Mouse (Mus musculus) neural tube, embryonic 13.5 days (tissue): ENCODE measurements around the gene Lrsam1. TPM values are rescaled to one million over a fixed set of nuclear protein-coding genes. Genes with fewer than 3 reads are reported as not detected.

Experiments used
- ATAC-seq: fragments of 200-750 bp; cut with Nextera tagmentation; 2 replicates; pipeline ENCODE4 v1.8.0; 2017; ENCODE audit warnings: low read depth, mild to moderate bottlenecking, moderate TSS enrichment, moderate library complexity
- H3K27ac ChIP-seq: fragments of 300-500 bp; sonication (generic); replicated peaks from 2 replicates; pipeline ENCODE4 v1.5.1; 2015; ENCODE audit warnings: moderate library complexity, mild to moderate bottlenecking, inconsistent platforms
- H3K27me3 ChIP-seq: fragments of 300-500 bp; sonication (generic); 2 replicates; pipeline ENCODE4 v1.6.1; 2015; ENCODE audit warnings: mild to moderate bottlenecking, inconsistent platforms
- H3K36me3 ChIP-seq: fragments of 300-500 bp; sonication (generic); 2 replicates; pipeline ENCODE4 v1.6.1; 2015; ENCODE audit warnings: mild to moderate bottlenecking, inconsistent platforms
- H3K4me1 ChIP-seq: fragments of 300-500 bp; sonication (generic); replicated peaks from 2 replicates; pipeline ENCODE4 v1.6.1; 2015; ENCODE audit warnings: inconsistent platforms
- H3K4me2 ChIP-seq: fragments of 300-500 bp; sonication (generic); 2 replicates; pipeline ENCODE4 v1.6.1; 2015; ENCODE audit warnings: inconsistent platforms, mild to moderate bottlenecking, moderate library complexity
- H3K4me3 ChIP-seq: fragments of 300-500 bp; sonication (generic); 2 replicates; pipeline ENCODE4 v1.5.1; 2015; ENCODE audit warnings: mild to moderate bottlenecking, inconsistent platforms
- H3K9ac ChIP-seq: fragments of 300-500 bp; sonication (generic); 2 replicates; pipeline ENCODE4 v1.6.1; 2015; ENCODE audit warnings: moderate library complexity, mild to moderate bottlenecking, inconsistent platforms
- H3K9me3 ChIP-seq: fragments of 300-500 bp; sonication (generic); 2 replicates; pipeline ENCODE4 v1.6.1; 2016; ENCODE audit warnings: inconsistent platforms
- WGBS: fragments of 180-500 bp; shearing (Covaris S2); methylation state at CpG from one replicate; pipeline ENCODE4 v1.1.7; 2015; 5-methylcytosine and 5-hydroxymethylcytosine counted together
- polyA plus RNA-seq: library from polyadenylated mRNA; unstranded; fragments of >200 nt; fragmentation: Nextera tagmentation; extraction: Ambion mirVana; gene quantifications from 2 replicates; pipeline ENCODE4 v1.2.1, GENCODE M21; 2015

Lrsam1 gene
- polyA plus RNA-seq, 1 experiment from 2014 or later: 27.3 TPM

DNA sequence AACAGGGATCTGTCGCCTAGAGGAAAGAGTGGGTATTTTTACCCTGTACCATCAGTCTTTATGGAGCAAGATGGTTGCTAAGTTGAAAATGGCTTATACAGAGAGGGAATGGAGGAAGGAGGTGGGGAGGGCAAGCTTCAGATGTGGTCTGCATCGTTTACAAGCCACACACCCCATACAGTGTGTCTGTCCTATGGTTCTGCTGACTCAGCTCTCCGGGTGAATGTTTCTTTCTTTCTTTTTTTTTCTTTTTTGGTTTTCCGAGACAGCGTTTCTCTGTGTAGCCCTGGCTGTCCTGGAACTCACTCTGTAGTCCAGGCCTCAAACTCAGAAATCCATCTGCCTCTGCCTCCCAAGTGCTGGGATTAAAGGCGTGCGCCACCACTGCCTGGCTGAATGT is 40.2 kb downstream of the Lrsam1 start:
- Histone ChIP-seq H3K4me1 (no peaks in the 10 kb centered on the region), H3K27me3 (no peaks in the 10 kb centered on the region), H3K4me2 (no peak overlapping the region), H3K27ac (no peak overlapping the region), H3K36me3 (peaks cover 90% of the 10 kb centered on the region), H3K4me3 (no peak overlapping the region), H3K9me3 (no peaks in the 10 kb centered on the region), H3K9ac (no peak overlapping the region)
- 82% methylated on average over 7 of the region's 7 CpGs for WGBS
- ATAC-seq: no peak

DNA sequence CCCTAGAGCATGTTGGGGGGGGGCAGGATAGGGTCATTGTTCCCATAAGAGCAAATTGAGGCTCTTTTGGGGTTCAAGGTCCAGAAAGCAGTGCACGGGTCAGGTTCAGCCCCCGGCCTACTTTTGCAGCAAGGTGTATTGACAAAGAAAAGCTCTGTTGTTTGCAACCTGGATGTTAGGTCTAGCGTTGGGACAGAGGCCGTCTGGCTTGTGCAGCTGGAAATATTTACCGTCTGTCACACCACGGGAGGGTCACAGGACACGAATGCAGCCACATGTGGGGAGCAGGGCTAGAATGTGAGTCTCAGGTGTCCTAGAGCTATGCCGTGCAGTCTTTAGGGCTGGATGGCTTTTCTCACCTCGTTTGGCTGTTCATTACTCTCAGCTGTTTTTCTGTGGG is 43.0 kb downstream of the Lrsam1 start:
- Histone ChIP-seq H3K4me2 (no peak overlapping the region), H3K27ac (no peak overlapping the region), H3K36me3 (peaks cover 76% of the 10 kb centered on the region), H3K9ac (no peak overlapping the region), H3K27me3 (no peaks in the 10 kb centered on the region), H3K9me3 (no peaks in the 10 kb centered on the region), H3K4me1 (no peaks in the 10 kb centered on the region; the same call in 1 of the 2 replicates), H3K4me3 (no peak overlapping the region)
- ATAC-seq: no peak
- 77% methylated on average over 9 of the region's 9 CpGs for WGBS

DNA sequence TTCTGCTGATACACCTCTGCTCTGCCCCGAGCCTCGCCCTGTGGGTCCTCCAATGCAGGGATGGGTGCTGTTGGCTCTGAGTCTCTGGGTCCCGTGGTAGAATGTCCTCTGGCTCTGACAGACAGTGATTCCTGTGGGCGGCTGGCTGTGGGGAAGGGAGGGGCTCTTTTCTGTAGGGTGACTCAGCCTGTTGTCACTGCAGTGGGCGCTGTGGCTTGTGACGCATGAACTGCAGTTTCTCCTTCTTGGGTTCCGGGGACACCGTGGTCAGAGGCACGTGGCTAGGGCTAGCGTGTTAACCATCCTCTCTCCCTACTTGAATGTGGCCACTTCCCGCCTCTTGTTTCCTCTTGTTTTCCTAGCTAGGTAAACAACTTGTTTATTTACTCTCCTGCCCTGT is 43.9 kb downstream of the Lrsam1 start:
- Histone ChIP-seq H3K4me1 (no peaks in the 10 kb centered on the region; the same call in 1 of the 2 replicates), H3K36me3 (peaks cover 76% of the 10 kb centered on the region), H3K4me3 (no peak overlapping the region), H3K4me2 (no peak overlapping the region), H3K9me3 (no peaks in the 10 kb centered on the region), H3K27me3 (no peaks in the 10 kb centered on the region), H3K27ac (no peak overlapping the region), H3K9ac (no peak overlapping the region)
- ATAC-seq: no peak
- 83% methylated on average over 11 of the region's 11 CpGs for WGBS

DNA sequence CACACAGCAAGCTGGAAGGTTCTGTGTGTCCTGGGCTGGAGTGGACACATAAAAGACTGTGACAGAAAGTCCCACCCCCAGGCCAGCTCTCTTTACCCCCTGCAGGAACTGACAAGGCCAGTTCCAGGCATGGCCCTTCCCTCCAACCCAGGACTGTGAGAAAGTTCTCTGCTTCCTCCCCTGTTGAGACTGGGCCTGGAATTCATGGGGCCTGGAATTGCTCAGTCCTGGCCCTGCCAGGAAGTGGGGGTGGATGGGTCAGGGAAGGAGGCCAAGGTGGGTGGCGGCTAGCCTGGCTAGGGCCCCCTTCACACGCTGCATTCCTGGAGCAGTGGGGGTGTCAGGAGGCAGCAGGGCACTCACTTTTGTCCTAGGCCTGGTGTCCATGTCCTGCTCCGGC is 46.5 kb downstream of the Lrsam1 start:
- H3K9me3 ChIP-seq: no peaks in the 10 kb centered on the region
- H3K4me2 ChIP-seq: no peak overlapping the region
- no peak overlapping the region for H3K4me3 ChIP-seq
- H3K36me3 ChIP-seq: peaks cover 70% of the 10 kb centered on the region
- 0 out of 2 replicates have a peak, but pooled peaks have one; percentile 9 for ATAC-seq
- WGBS: 44% methylated on average over 3 of the region's 3 CpGs
- no peaks in the 10 kb centered on the region for H3K27me3 ChIP-seq
- H3K4me1 ChIP-seq: no peaks in the 10 kb centered on the region; the same call in 1 of the 2 replicates
- H3K27ac ChIP-seq: peak overlapping the region; percentile 64
- no peak overlapping the region for H3K9ac ChIP-seq

DNA sequence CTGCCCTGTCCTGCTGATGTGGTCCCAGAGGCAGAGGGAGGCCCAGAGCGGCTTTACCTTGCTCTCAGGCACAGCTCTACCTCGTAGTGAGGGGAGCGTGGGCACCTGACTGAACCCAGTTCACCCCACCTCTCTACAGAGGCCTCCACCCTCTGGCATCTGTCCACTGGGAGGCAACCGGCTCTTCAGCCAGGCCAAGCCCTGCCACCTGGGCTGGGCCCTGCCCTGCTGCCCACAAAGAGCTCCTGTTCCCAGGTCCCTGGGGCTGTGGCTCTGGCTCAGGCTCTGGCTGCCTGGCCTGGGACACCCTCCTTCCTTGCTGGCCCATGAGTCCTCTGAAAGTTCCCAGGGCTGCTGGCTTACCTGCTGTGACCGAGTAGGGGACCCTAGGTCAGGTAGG is 47.1 kb downstream of the Lrsam1 start:
- WGBS: 76% methylated on average over 5 of the region's 5 CpGs
- Histone ChIP-seq H3K36me3 (peaks cover 67% of the 10 kb centered on the region), H3K9ac (peak overlapping the region; percentile 50), H3K9me3 (no peaks in the 10 kb centered on the region), H3K27ac (peak overlapping the region; percentile 64), H3K4me2 (no peak overlapping the region), H3K4me3 (no peak overlapping the region), H3K27me3 (no peaks in the 10 kb centered on the region), H3K4me1 (no peaks in the 10 kb centered on the region; the same call in 1 of the 2 replicates)
- no peak for ATAC-seq

DNA sequence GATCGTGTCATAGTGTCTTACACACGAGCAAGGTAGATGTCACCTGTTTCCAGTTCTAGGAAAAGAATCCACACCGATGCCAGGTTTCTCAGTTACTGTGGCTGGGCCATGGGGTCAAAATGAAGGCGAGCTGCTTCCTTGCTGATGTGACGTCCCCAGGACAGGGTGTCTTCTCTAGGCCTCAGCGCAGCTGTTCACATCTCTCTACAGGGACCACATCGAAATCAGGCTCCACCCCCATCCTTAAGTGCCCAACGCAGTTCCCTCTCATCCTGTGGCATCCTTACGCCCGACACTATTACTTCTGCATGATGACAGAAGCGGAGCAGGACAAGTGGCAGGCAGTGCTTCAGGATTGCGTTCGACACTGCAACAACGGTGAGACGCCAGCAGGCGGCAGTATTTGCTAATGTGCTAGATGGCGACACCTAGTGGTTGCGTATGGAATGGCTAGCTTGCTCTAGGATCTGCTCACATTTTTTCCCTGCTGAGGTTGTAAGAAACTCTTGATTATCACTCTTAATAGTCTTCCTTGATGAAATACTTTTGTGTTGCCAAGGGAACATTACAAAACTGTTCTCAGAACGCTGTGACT is 49.1 kb downstream of the Lrsam1 start:
- Histone ChIP-seq H3K27ac (no peak overlapping the region), H3K9ac (no peak overlapping the region), H3K9me3 (no peaks in the 10 kb centered on the region), H3K4me2 (no peak overlapping the region), H3K27me3 (no peaks in the 10 kb centered on the region), H3K4me1 (peaks cover 20% of the 10 kb centered on the region), H3K4me3 (no peak overlapping the region), H3K36me3 (peaks cover 49% of the 10 kb centered on the region)
- WGBS: 31% methylated on average over 19 of the region's 19 CpGs
- no peak for ATAC-seq

DNA sequence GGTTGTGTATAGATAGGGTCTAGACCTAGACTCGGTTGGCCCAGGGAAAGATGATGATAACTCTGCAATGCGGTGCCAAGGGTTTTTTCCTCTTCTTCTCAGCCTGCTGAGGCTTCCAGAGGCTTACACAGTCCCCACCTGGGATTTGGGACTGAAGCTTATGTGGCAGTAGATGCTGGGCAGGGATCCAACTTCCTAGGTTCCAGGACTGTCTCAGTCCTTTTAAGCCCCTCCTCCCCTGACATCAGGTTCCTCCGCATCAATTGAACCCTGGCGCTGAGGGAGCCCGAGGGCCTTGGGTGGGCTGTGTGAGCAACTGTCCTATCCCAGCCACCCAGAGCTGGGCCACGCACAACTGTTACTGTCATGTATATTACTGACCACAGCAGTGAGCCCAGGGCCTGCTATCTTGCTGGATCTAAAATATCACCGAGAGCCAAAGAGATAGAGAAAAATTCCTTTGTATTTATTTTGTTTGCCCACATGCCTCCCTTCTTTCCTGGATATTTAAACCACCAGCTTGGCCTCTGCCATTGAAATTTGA is 49.7 kb downstream of the Lrsam1 start:
- Histone ChIP-seq H3K4me1 (peaks cover 26% of the 10 kb centered on the region), H3K9ac (no peak overlapping the region), H3K27me3 (no peaks in the 10 kb centered on the region), H3K9me3 (no peaks in the 10 kb centered on the region), H3K4me2 (no peak overlapping the region), H3K4me3 (no peak overlapping the region), H3K27ac (no peak overlapping the region), H3K36me3 (peaks cover 46% of the 10 kb centered on the region)
- WGBS: 82% methylated on average over 7 of the region's 7 CpGs
- ATAC-seq: no peak

DNA sequence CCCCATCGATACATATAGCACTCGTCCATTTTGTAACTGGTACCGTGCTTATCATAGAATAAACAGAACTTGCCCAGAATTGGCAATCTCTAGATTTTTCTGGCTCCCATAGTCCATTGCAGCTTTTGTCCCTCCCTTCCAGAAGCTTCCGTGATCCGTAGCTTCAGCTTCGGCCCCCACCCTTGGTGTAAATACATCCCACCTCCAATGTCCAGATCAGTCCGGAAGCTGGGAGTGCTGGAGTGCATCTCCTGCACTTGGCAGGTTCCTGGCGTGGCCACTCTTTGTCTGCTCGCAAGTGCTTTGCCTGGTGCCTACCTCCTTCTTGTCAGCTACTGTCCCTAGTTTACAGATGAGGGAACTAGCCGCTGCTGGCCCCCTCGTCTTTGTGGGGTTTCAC is 52.6 kb downstream of the Lrsam1 start:
- H3K4me3 ChIP-seq: no peak overlapping the region
- H3K27me3 ChIP-seq: no peaks in the 10 kb centered on the region
- 36% methylated on average over 11 of the region's 11 CpGs for WGBS
- H3K9ac ChIP-seq: peak overlapping the region; percentile 31; the same call in 1 of the 2 replicates
- peak overlapping the region; percentile 67 for H3K27ac ChIP-seq
- no peak for ATAC-seq
- H3K4me1 ChIP-seq: peaks cover 35% of the 10 kb centered on the region
- H3K36me3 ChIP-seq: peaks cover 35% of the 10 kb centered on the region
- H3K9me3 ChIP-seq: no peaks in the 10 kb centered on the region
- 0 out of 2 replicates have a peak overlapping the region, but pooled peaks have one; percentile 11 for H3K4me2 ChIP-seq

DNA sequence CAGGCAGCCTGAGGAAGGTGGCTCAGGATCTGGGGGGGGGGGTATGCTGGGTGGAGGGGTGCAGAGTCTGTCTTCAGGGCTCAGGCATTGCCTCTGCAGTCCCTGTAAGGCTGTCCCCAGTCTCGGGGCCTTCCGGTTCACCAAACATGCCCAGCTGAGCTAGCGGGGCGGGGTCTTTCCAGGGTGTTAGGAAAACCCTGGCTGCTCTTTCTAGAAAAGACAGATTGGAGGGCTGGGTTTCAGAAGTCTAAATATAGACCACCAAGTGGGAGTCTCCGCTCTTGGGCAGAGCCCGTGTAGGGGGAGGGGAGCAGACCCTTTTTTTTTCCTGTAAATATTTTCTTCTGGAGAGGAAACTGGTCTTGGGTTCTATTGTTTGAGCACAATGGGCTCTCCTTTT is 53.1 kb downstream of the Lrsam1 start:
- Histone ChIP-seq H3K27ac (peak overlapping the region; percentile 67), H3K4me1 (peaks cover 35% of the 10 kb centered on the region), H3K27me3 (no peaks in the 10 kb centered on the region), H3K9ac (peak overlapping the region; percentile 31; the same call in 1 of the 2 replicates), H3K9me3 (no peaks in the 10 kb centered on the region), H3K4me2 (0 out of 2 replicates have a peak overlapping the region, but pooled peaks have one; percentile 11), H3K36me3 (peaks cover 30% of the 10 kb centered on the region), H3K4me3 (no peak overlapping the region)
- 0 out of 2 replicates have a peak, but pooled peaks have one; percentile 42 for ATAC-seq
- WGBS: 3% methylated on average over 6 of the region's 6 CpGs

DNA sequence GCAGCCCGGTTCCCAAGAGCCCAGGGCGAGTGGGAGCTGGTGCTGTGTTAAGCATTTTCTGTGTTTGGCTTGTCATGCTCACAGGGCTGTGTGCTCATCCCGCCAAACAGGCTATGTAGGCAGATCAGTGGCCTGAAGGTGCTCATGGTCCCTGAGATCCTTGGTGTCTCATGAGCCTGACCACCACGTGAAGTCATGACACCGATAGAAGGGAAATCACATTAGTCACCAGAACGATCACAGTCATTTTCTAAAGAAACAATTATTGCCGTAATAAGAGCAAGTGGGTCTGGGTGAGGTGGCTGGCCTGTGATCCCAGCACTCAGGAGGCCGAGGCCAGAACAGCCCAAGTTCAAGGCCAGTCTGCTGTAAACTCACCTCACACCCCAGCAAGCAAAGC is 54.0 kb downstream of the Lrsam1 start:
- H3K9ac ChIP-seq: 0 out of 2 replicates have a peak overlapping the region, but pooled peaks have one; percentile 31
- peak overlapping the region; percentile 67 for H3K27ac ChIP-seq
- no peaks in the 10 kb centered on the region for H3K27me3 ChIP-seq
- peaks cover 23% of the 10 kb centered on the region for H3K36me3 ChIP-seq
- WGBS: 50% methylated on average over 8 of the region's 8 CpGs
- ATAC-seq: no peak
- peaks cover 35% of the 10 kb centered on the region for H3K4me1 ChIP-seq
- H3K4me3 ChIP-seq: no peak overlapping the region
- H3K9me3 ChIP-seq: no peaks in the 10 kb centered on the region
- H3K4me2 ChIP-seq: no peak overlapping the region

DNA sequence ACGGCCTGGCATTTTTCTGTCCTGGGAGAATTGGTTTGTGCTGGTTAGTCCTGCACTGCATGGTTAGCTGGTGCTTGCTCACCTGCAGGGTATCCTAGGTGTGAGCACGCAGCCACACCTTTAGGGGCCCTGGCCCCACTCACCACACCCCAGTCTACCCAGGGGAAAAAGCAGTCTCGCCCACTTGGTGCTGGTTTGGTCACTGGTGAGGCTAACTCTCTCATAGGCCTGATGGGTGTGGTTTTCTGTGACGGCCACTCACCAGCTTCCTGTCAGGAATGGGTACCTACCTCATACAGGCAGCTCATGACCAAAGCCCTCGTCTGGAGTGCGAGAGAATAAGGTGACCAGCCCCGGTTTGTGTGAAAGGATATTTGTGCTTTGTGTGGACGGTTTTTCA is 56.1 kb downstream of the Lrsam1 start:
- Histone ChIP-seq H3K4me1 (peaks cover 35% of the 10 kb centered on the region), H3K27me3 (no peaks in the 10 kb centered on the region), H3K36me3 (peaks cover 6% of the 10 kb centered on the region; the same call in 1 of the 2 replicates), H3K9ac (peak overlapping the region; percentile 41; the same call in 1 of the 2 replicates), H3K9me3 (no peaks in the 10 kb centered on the region), H3K4me3 (no peak overlapping the region), H3K27ac (no peak overlapping the region), H3K4me2 (no peak overlapping the region)
- 79% methylated on average over 8 of the region's 8 CpGs for WGBS
- ATAC-seq: no peak

DNA sequence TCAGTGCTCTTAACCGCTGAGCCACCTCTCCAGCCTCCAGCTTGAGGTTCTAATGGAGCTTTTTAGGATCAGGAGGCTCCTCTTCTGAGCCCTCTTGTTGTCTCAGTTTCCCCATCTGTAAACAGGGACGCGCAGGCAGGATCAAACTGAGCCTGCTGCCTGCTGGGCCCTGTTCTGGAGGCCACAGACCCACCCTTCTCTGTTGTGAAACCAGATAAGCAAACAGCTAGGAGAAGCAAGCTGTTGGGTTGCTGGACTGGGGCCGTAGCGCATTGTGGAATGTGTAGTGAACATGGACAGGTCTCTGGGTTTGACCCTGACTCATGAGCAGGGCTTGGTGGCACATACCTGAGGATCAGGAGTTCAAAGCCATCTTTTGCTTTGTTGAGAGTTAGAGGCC is 56.8 kb downstream of the Lrsam1 start:
- no peak overlapping the region for H3K4me3 ChIP-seq
- no peak overlapping the region for H3K27ac ChIP-seq
- H3K36me3 ChIP-seq: no peaks in the 10 kb centered on the region
- H3K27me3 ChIP-seq: no peaks in the 10 kb centered on the region
- WGBS: 96% methylated on average over 5 of the region's 5 CpGs
- no peak overlapping the region for H3K4me2 ChIP-seq
- no peak for ATAC-seq
- H3K4me1 ChIP-seq: peaks cover 35% of the 10 kb centered on the region
- H3K9me3 ChIP-seq: no peaks in the 10 kb centered on the region
- H3K9ac ChIP-seq: no peak overlapping the region
